Mouse (Mus musculus): Measurements from ENCODE around the gene Cntn6.

The Cntn6 gene

DNA sequence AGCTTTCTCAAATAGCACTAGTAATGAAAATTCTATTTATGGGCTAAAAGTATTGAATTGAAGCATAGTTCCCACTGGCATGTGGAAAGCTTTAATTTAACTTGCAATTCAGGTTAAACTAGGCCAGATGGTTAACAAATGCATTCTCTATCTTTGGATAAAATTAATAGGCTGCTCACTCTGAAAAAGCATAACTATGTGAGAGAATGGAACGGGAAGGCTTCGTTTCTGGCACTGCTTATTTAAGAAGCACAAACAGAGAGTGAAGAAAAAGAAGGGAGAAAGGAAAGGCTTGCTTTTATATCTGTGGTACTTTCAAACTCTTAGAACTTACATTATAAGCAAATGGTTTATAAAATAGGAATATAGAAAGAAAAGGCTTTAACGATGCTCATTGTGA is 268.6 kb downstream of the Cntn6 start:
- no peak for DNase-seq (ENCODE audit: low spot score)

- DNase-seq (ENCODE audit: low spot score): no peak
Observed at GRCm38 (mm10) chr6:104783891-104784290, 291.3 kb downstream of the Cntn6 start.

GRCm38 (mm10) chr6:104787502-104787901 is 294.9 kb downstream of the Cntn6 start:
- DNase-seq (ENCODE audit: low spot score): no peak

DNA sequence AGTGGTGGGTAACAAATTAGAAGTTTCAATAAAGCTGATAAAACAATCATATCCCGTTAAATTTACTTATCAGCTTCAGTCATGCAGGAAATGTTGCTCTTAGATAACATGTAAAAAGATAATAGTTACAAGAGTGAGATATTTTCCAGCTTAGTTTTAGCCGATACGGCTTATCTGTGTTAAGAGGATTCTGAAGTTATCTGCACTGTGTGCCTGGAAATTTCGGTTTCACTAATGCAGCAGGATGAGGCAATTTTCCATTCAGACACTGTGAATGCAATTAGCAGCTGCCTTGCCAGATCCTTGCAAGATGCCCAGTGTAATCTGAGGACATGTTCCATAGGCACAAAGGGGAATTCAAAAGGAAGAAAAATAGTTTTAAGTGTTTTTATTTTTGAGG is 315.9 kb downstream of the Cntn6 start:
- no peak for DNase-seq (ENCODE audit: low spot score)

- DNase-seq (ENCODE audit: low spot score): no peak
Observed at GRCm38 (mm10) chr6:104815610-104816009, 323.0 kb downstream of the Cntn6 start.

- no peak for DNase-seq (ENCODE audit: low spot score)
Observed at GRCm38 (mm10) chr6:104879711-104880110, 387.1 kb downstream of the Cntn6 start.

DNA sequence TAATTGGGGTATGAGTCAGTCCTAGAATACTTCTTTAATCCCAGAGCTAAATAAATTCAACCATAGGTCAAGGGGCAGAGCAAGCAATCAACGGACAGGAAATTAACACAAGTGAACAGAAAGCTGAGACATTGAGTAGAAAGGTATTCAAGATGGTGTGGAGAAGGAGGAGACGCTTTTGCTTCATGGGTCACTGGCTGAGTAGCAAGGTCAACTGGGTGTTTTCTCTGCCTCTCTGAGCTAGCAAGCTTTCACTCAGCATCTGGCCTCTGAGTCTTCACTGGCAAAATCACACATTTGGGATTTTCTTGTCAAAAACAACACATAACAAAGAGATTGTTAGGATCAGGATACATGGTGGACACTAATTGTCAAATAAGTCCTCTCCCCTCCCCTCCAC is 391.4 kb downstream of the Cntn6 start:
- no peak for DNase-seq (ENCODE audit: low spot score)

DNA sequence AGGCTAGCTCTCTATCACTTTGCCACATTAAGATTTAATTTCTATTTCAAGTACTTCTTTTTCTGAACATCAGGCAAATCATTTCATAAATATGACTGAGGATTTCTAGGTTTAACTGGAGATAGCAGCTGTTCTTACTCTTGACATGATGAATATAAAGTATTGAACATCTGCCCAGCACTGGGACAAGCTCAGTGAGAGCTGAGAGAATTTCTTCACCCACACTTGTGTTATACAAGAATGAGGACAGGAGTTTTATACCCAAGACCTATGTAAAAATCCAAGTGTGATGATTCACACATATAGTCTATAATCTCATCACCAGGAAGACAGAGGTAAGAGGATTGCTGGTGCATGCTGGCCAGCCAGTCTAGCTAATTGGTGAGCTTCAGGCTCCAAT is 393.2 kb downstream of the Cntn6 start:
- DNase-seq (ENCODE audit: low spot score): no peak

- no peak for DNase-seq (ENCODE audit: low spot score)
Observed at GRCm38 (mm10) chr6:104891071-104891470, 398.5 kb downstream of the Cntn6 start.
